Mouse (Mus musculus) right cerebral cortex, postnatal 4 days (tissue): Measurements from ENCODE around the gene Isyna1.

ENCODE experiments used
- DNase-seq: peaks from one replicate; pipeline ENCODE4 v3.0.0-alpha.2; 2022

Isyna1 gene

GRCm38 (mm10) chr8:70605871-70606779, 12.0 kb downstream of the Isyna1 start:
- DNase-seq = no peak

- DNase-seq = no peak
Measured at GRCm38 (mm10) chr8:70606780-70607602, 12.8 kb downstream of the Isyna1 start.

GRCm38 (mm10) chr8:70607603-70607897, 13.4 kb downstream of the Isyna1 start:
- no peak for DNase-seq

GRCm38 (mm10) chr8:70607898-70608748, 13.9 kb downstream of the Isyna1 start:
- peak; percentile 75 for DNase-seq

- no peak for DNase-seq
Measured at GRCm38 (mm10) chr8:70608749-70609367, 14.7 kb downstream of the Isyna1 start, which contains the start of gene Ssbp4. Ssbp4 (minus strand) TSS chr8:70608872.

GRCm38 (mm10) chr8:70609368-70609848, 15.2 kb downstream of the Isyna1 start:
- DNase-seq = peak; percentile 73

- DNase-seq = peak; percentile 79
Measured at GRCm38 (mm10) chr8:70609849-70610795, 15.9 kb downstream of the Isyna1 start.

- DNase-seq = peak; percentile 78
Measured at GRCm38 (mm10) chr8:70610796-70611771, 16.9 kb downstream of the Isyna1 start.

- peak; percentile 81 for DNase-seq
Measured at GRCm38 (mm10) chr8:70611849-70612248, 17.7 kb downstream of the Isyna1 start.

GRCm38 (mm10) chr8:70613763-70614162, 19.6 kb downstream of the Isyna1 start:
- DNase-seq = no peak

GRCm38 (mm10) chr8:70614469-70614868, 20.3 kb downstream of the Isyna1 start:
- DNase-seq = no peak

- DNase-seq = no peak
Measured at GRCm38 (mm10) chr8:70615281-70615680, 21.1 kb downstream of the Isyna1 start.

- DNase-seq = no peak
Measured at GRCm38 (mm10) chr8:70615894-70616293, 21.7 kb downstream of the Isyna1 start, which contains the start of gene Lrrc25. Lrrc25 (plus strand) TSS chr8:70616155.

GRCm38 (mm10) chr8:70616645-70617044, 22.5 kb downstream of the Isyna1 start:
- DNase-seq = no peak

GRCm38 (mm10) chr8:70617985-70618384, 23.8 kb downstream of the Isyna1 start:
- DNase-seq = no peak

GRCm38 (mm10) chr8:70618888-70619334, 24.7 kb downstream of the Isyna1 start:
- DNase-seq = no peak

GRCm38 (mm10) chr8:70622220-70622619, 28.0 kb downstream of the Isyna1 start:
- DNase-seq = no peak

GRCm38 (mm10) chr8:70625104-70625503, 30.9 kb downstream of the Isyna1 start:
- DNase-seq = peak; percentile 40

- no peak for DNase-seq
Measured at GRCm38 (mm10) chr8:70627041-70627440, 32.9 kb downstream of the Isyna1 start.
